Mouse (Mus musculus) activated CD4-positive, CD25-positive, alpha-beta regulatory T cell (primary cell): Measurements from ENCODE around the gene Olfr150. TPM values are rescaled to one million over a fixed set of nuclear protein-coding genes. Genes with fewer than 3 reads are reported as not detected.

ENCODE experiments used
- polyA plus RNA-seq, 2 experiments: library from polyadenylated mRNA; unstranded; fragments of 100-300 nt; shearing (Covaris generic); gene quantifications; one replicate each; pipeline ENCODE4 v1.2.1; 2017

Olfr150 gene
- polyA plus RNA-seq = under 1 TPM in 1 of 2 experiments, not detected in 1; 0.17 TPM

GRCm38 (mm10) chr9:39730678-39731077 lies at the start of gene Olfr150:
Gene Olfr150, plus strand, starts transcription at chr9:39730978.

GRCm38 (mm10) chr9:39707017-39707416 lies 23.8 kb upstream of the Olfr150 start, which contains the start of gene Olfr149:
Gene Olfr149, minus strand, starts transcription at chr9:39707117.

GRCm38 (mm10) chr9:39711053-39711452 lies 19.7 kb upstream of the Olfr150 start, which contains the start of gene Olfr965:
Gene Olfr965, plus strand, starts transcription at chr9:39711353.

GRCm38 (mm10) chr9:39745949-39746348 lies 15.2 kb downstream of the Olfr150 start, which contains the start of gene Olfr967:
Gene Olfr967, plus strand, starts transcription at chr9:39746249.

GRCm38 (mm10) chr9:39783153-39783552 lies 52.4 kb downstream of the Olfr150 start, which contains the start of gene Olfr968:
Gene Olfr968, minus strand, starts transcription at chr9:39783253.

Other genes with a start within 250 kb of the Olfr150 start
- gene Olfr44, start 237.0 kb upstream of the Olfr150 start, polyA plus RNA-seq = not detected
- not detected for gene Olfr957, start 215.2 kb upstream of the Olfr150 start, polyA plus RNA-seq
- not detected for gene Olfr958, start 176.9 kb upstream of the Olfr150 start, polyA plus RNA-seq
- not detected for gene Olfr959, start 155.4 kb upstream of the Olfr150 start, polyA plus RNA-seq
- under 1 TPM; 0.08 to 0.60 TPM for gene AW551984, start 126.6 kb upstream of the Olfr150 start, polyA plus RNA-seq
- gene Olfr148, start 120.3 kb upstream of the Olfr150 start, polyA plus RNA-seq = not detected
- gene Olfr960, start 109.6 kb upstream of the Olfr150 start, polyA plus RNA-seq = not detected
- gene Olfr961, start 85.9 kb upstream of the Olfr150 start, polyA plus RNA-seq = under 1 TPM in 1 of 2 experiments, not detected in 1; 0.52 TPM
- not detected for gene Olfr963, start 63.8 kb upstream of the Olfr150 start, polyA plus RNA-seq
- gene Olfr149, start 23.9 kb upstream of the Olfr150 start, polyA plus RNA-seq = not detected
- gene Olfr965, start 19.6 kb upstream of the Olfr150 start, polyA plus RNA-seq = under 1 TPM in 1 of 2 experiments, not detected in 1; 0.12 TPM
- under 1 TPM in 1 of 2 experiments, not detected in 1; 0.15 TPM for gene Olfr967, start 15.3 kb downstream of the Olfr150 start, polyA plus RNA-seq
- gene Olfr968, start 52.3 kb downstream of the Olfr150 start, polyA plus RNA-seq = under 1 TPM in 1 of 2 experiments, not detected in 1; 0.45 TPM
- gene Olfr969, start 60.0 kb downstream of the Olfr150 start, polyA plus RNA-seq = under 1 TPM in 1 of 2 experiments, not detected in 1; 0.39 TPM
- not detected for gene Olfr970, start 77.9 kb downstream of the Olfr150 start, polyA plus RNA-seq
- under 1 TPM in 1 of 2 experiments, not detected in 1; 0.18 TPM for gene Olfr971, start 105.9 kb downstream of the Olfr150 start, polyA plus RNA-seq
- not detected for gene Olfr972, start 135.4 kb downstream of the Olfr150 start, polyA plus RNA-seq
- not detected for gene Olfr229, start 176.4 kb downstream of the Olfr150 start, polyA plus RNA-seq
- under 1 TPM in 1 of 2 experiments, not detected in 1; 0.15 TPM for gene Olfr974, start 206.5 kb downstream of the Olfr150 start, polyA plus RNA-seq
- not detected for gene Olfr975, start 221.1 kb downstream of the Olfr150 start, polyA plus RNA-seq
- not detected for gene Olfr976, start 230.2 kb downstream of the Olfr150 start, polyA plus RNA-seq